Mouse (Mus musculus): ENCODE results near the gene Fbxl17.

Gene Fbxl17

GRCm38 (mm10) chr17:63172697-63173096 is 327.1 kb downstream of the Fbxl17 start:
- no peak for DNase-seq (ENCODE audit: extremely low read depth, low read depth, low spot score)

- DNase-seq (ENCODE audit: extremely low read depth, low read depth, low spot score) = no peak
These were observed 327.8 kb downstream of the Fbxl17 start for GRCm38 (mm10) chr17:63171890-63172491.

GRCm38 (mm10) chr17:63171264-63171663 is 328.6 kb downstream of the Fbxl17 start:
- DNase-seq (ENCODE audit: extremely low read depth, low read depth, low spot score) = no peak

GRCm38 (mm10) chr17:63168019-63168788 is 331.6 kb downstream of the Fbxl17 start:
- DNase-seq (ENCODE audit: extremely low read depth, low read depth, low spot score) = no peak

- DNase-seq (ENCODE audit: extremely low read depth, low read depth, low spot score) = no peak
These were observed 332.6 kb downstream of the Fbxl17 start for GRCm38 (mm10) chr17:63167248-63167647.

- DNase-seq (ENCODE audit: extremely low read depth, low read depth, low spot score) = no peak
These were observed 333.1 kb downstream of the Fbxl17 start for GRCm38 (mm10) chr17:63166692-63167091.

GRCm38 (mm10) chr17:63165847-63166246 is 334.0 kb downstream of the Fbxl17 start:
- no peak for DNase-seq (ENCODE audit: extremely low read depth, low read depth, low spot score)

- DNase-seq (ENCODE audit: extremely low read depth, low read depth, low spot score) = no peak
These were observed 335.5 kb downstream of the Fbxl17 start for GRCm38 (mm10) chr17:63164289-63164688.

GRCm38 (mm10) chr17:63161953-63162352 is 337.9 kb downstream of the Fbxl17 start:
- no peak for DNase-seq (ENCODE audit: extremely low read depth, low read depth, low spot score)

GRCm38 (mm10) chr17:63159196-63159595 is 340.6 kb downstream of the Fbxl17 start:
- no peak for DNase-seq (ENCODE audit: extremely low read depth, low read depth, low spot score)

- no peak for DNase-seq (ENCODE audit: extremely low read depth, low read depth, low spot score)
These were observed 341.4 kb downstream of the Fbxl17 start for GRCm38 (mm10) chr17:63158436-63158835.

- no peak for DNase-seq (ENCODE audit: extremely low read depth, low read depth, low spot score)
These were observed 341.9 kb downstream of the Fbxl17 start for GRCm38 (mm10) chr17:63157906-63158305.

GRCm38 (mm10) chr17:63157019-63157418 is 342.8 kb downstream of the Fbxl17 start:
- no peak for DNase-seq (ENCODE audit: extremely low read depth, low read depth, low spot score)

- no peak for DNase-seq (ENCODE audit: extremely low read depth, low read depth, low spot score)
These were observed 353.3 kb downstream of the Fbxl17 start for GRCm38 (mm10) chr17:63146514-63146913.

- no peak for DNase-seq (ENCODE audit: extremely low read depth, low read depth, low spot score)
These were observed 353.9 kb downstream of the Fbxl17 start for GRCm38 (mm10) chr17:63145751-63146491.

GRCm38 (mm10) chr17:63145311-63145741 is 354.5 kb downstream of the Fbxl17 start:
- no peak for DNase-seq (ENCODE audit: extremely low read depth, low read depth, low spot score)

- DNase-seq (ENCODE audit: extremely low read depth, low read depth, low spot score) = no peak
These were observed 356.0 kb downstream of the Fbxl17 start for GRCm38 (mm10) chr17:63143825-63144224.

GRCm38 (mm10) chr17:63134805-63135204 is 365.0 kb downstream of the Fbxl17 start:
- no peak for DNase-seq (ENCODE audit: extremely low read depth, low read depth, low spot score)

GRCm38 (mm10) chr17:63122427-63122826 is 377.4 kb downstream of the Fbxl17 start:
- DNase-seq (ENCODE audit: extremely low read depth, low read depth, low spot score) = no peak

- DNase-seq (ENCODE audit: extremely low read depth, low read depth, low spot score) = no peak
These were observed 380.1 kb downstream of the Fbxl17 start for GRCm38 (mm10) chr17:63119701-63120100.

- DNase-seq (ENCODE audit: extremely low read depth, low read depth, low spot score) = no peak
These were observed 380.7 kb downstream of the Fbxl17 start for GRCm38 (mm10) chr17:63119077-63119476.

- no peak for DNase-seq (ENCODE audit: extremely low read depth, low read depth, low spot score)
These were observed 382.7 kb downstream of the Fbxl17 start for GRCm38 (mm10) chr17:63117130-63117529.
